Mouse (Mus musculus) E14TG2a.4 (cell line): Measurements from ENCODE around the gene Lysmd1.
A peak's percentile ranks its signal among the peaks of the same experiment; 100 is the strongest.
"Not testable (repeated sequence)": the region's sequence is repeated elsewhere in the genome, so short reads cannot be mapped to it uniquely, and the experiment has no call there.

Source experiments
- H3K27me3 ChIP-seq: 2 replicates; pipeline ENCODE4 v1.6.1; 2014; ENCODE audit warnings: low read length, control low read depth; ENCODE audit not compliant: insufficient read depth
- H3K36me3 ChIP-seq: 2 replicates; pipeline ENCODE4 v1.6.1; 2014; ENCODE audit warnings: low read length, control low read depth; ENCODE audit not compliant: insufficient read depth
- H3K4me1 ChIP-seq: replicated peaks from 2 replicates; pipeline ENCODE4 v1.6.1; 2014; ENCODE audit warnings: low read depth, low read length, control low read depth
- H3K4me3 ChIP-seq: replicated peaks from 2 replicates; pipeline ENCODE4 v1.5.1; 2014; ENCODE audit warnings: mild to moderate bottlenecking, low read length
- H3K9me3 ChIP-seq: 2 replicates; pipeline ENCODE4 v1.6.1; 2014; ENCODE audit warnings: low read length, control low read depth
- CTCF ChIP-seq: conservative IDR thresholded peaks from 2 replicates; pipeline ENCODE4 v1.5.1; 2014; ENCODE audit warnings: low read length
- NANOG ChIP-seq: IDR thresholded peaks from 2 replicates; pipeline ENCODE4 v1.6.1; 2014; ENCODE audit warnings: borderline replicate concordance, low read length, mixed read lengths
- POU5F1 ChIP-seq: IDR thresholded peaks from 2 replicates; pipeline ENCODE4 v1.6.1; 2014; ENCODE audit warnings: low read length, borderline replicate concordance

Lysmd1 gene

GRCm38 (mm10) chr3:95133680-95134101, at the start of gene Lysmd1, which contains the start of gene Scnm1:
Lysmd1 (plus strand) TSS chr3:95134088.
Scnm1 (minus strand) TSS chr3:95134011.
- no peaks in the 10 kb centered on the region for H3K9me3 ChIP-seq
- H3K27me3 ChIP-seq = no peaks in the 10 kb centered on the region
- peaks cover 33% of the 10 kb centered on the region for H3K36me3 ChIP-seq
- no peak for TF ChIP-seq POU5F1
- TF ChIP-seq NANOG = no peak
- TF ChIP-seq CTCF = 0 out of 2 replicates have a peak, but pooled peaks have one; percentile 8
- peaks cover 50% of the 10 kb centered on the region for H3K4me1 ChIP-seq
- H3K4me3 ChIP-seq = peak within 1 kb of the TSS; percentile 84

- Histone ChIP-seq H3K36me3 (peaks cover 32% of the 10 kb centered on the region), H3K9me3 (no peaks in the 10 kb centered on the region), H3K4me1 (peaks cover 29% of the 10 kb centered on the region), H3K4me3 (no peak overlapping the region), H3K27me3 (no peaks in the 10 kb centered on the region)
- TF ChIP-seq NANOG (no peak), POU5F1 (no peak), CTCF (no peak)
Observed at GRCm38 (mm10) chr3:95088071-95088470, 45.8 kb upstream of the Lysmd1 start.

DNA sequence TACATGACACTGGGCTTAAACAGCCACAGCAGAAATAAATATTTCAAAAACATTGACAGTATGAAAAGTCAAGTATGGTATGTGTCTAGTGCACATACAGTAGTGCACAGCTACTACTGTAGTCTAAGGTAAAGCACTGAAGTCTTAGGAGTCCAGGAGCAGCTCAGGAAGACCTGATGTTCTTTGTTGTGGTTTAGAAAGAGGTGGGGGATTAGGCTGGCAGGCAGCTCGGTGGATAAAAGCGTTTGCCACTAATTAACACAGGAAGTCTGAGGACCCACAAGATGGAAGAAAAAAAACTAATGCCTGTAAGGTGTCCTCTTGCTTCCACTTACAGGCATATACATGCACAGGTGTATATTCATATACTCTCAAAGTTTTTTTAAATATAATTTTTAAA, 33.0 kb upstream of the Lysmd1 start:
- H3K4me1 ChIP-seq = peaks cover 46% of the 10 kb centered on the region
- peaks cover 73% of the 10 kb centered on the region for H3K36me3 ChIP-seq
- H3K27me3 ChIP-seq = no peaks in the 10 kb centered on the region
- TF ChIP-seq CTCF (no peak), NANOG (no peak), POU5F1 (no peak)
- no peaks in the 10 kb centered on the region for H3K9me3 ChIP-seq
- H3K4me3 ChIP-seq = no peak overlapping the region

GRCm38 (mm10) chr3:95105121-95105520, 28.8 kb upstream of the Lysmd1 start:
- Histone ChIP-seq H3K4me3 (peak overlapping the region; percentile 99), H3K9me3 (no peaks in the 10 kb centered on the region), H3K27me3 (no peaks in the 10 kb centered on the region), H3K4me1 (peaks cover 50% of the 10 kb centered on the region), H3K36me3 (peaks cover 34% of the 10 kb centered on the region)
- TF ChIP-seq CTCF (no peak), NANOG (no peak), POU5F1 (no peak)

- Histone ChIP-seq H3K27me3 (no peaks in the 10 kb centered on the region), H3K9me3 (no peaks in the 10 kb centered on the region), H3K36me3 (peaks cover 28% of the 10 kb centered on the region), H3K4me3 (peak overlapping the region; percentile 99), H3K4me1 (peaks cover 45% of the 10 kb centered on the region)
- TF ChIP-seq POU5F1 (no peak), CTCF (no peak), NANOG (no peak)
Observed at GRCm38 (mm10) chr3:95105586-95106337, 28.1 kb upstream of the Lysmd1 start.

- H3K9me3 ChIP-seq = no peaks in the 10 kb centered on the region
- peak within 1 kb of the TSS; percentile 99 for H3K4me3 ChIP-seq
- peaks cover 39% of the 10 kb centered on the region for H3K4me1 ChIP-seq
- H3K36me3 ChIP-seq = peaks cover 20% of the 10 kb centered on the region
- TF ChIP-seq POU5F1 = no peak
- TF ChIP-seq NANOG = no peak
- TF ChIP-seq CTCF = 0 out of 2 replicates have a peak, but pooled peaks have one; percentile 2
- H3K27me3 ChIP-seq = no peaks in the 10 kb centered on the region
Observed at GRCm38 (mm10) chr3:95106338-95107117, 27.4 kb upstream of the Lysmd1 start, which contains the start of gene Pip5k1a. Pip5k1a (minus strand) TSS chr3:95106930.

DNA sequence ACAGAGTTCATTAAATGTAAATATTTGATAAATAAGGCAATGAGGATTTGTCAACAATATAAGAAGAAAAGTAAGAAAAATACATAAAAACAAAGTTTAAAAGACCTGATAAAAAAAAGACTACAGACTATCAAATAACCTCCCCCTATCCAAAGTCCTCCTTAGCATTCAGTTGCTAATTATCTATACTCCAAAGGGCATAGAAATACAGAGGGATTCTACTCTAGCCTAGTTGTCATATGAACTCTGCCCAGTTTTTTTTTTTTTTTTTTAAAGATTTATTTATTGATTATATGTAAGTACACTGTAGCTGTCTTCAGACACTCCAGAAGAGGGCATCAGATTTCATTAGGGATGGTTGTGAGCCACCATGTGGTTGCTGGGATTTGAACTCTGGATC, 26.6 kb upstream of the Lysmd1 start:
- not testable (repeated sequence) for H3K9me3 ChIP-seq, H3K27me3 ChIP-seq
- Histone ChIP-seq H3K36me3 (peaks cover 12% of the 10 kb centered on the region), H3K4me3 (peak overlapping the region; percentile 99), H3K4me1 (peaks cover 41% of the 10 kb centered on the region)

DNA sequence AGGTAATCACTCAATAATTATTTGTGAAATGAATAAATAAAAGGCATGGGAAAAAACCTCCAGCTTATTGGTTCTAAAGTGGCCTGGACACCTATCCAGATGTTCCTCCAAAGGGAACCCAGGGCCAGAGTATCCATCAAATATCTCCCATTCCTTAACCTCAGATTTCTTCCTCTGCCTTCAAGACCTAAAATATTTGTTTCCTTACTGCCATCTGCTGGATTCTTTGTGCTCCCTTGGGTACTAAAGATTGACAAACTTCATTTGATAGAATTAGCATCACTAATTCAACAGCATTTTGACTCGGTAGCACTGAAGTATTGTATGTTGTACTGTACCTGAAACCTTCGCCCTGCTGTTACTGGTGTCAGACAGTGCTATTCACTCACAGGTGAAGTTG, 26.0 kb upstream of the Lysmd1 start:
- no peak for TF ChIP-seq NANOG
- peak; percentile 9; the same call in 1 of the 2 replicates for TF ChIP-seq CTCF
- Histone ChIP-seq H3K36me3 (peaks cover 10% of the 10 kb centered on the region), H3K9me3 (no peaks in the 10 kb centered on the region), H3K4me1 (peaks cover 44% of the 10 kb centered on the region), H3K27me3 (no peaks in the 10 kb centered on the region), H3K4me3 (no peak overlapping the region)
